Mouse (Mus musculus) liver, postnatal 0 days (tissue): ENCODE measurements around the gene Ccdc57.

Source experiments
- CTCF ChIP-seq: sonication (generic); IDR thresholded peaks from 2 replicates; pipeline ENCODE4 v1.5.1; 2016; ENCODE audit warnings: antibody characterized with exemption, low read depth
- EP300 ChIP-seq: IDR thresholded peaks from 2 replicates; pipeline ENCODE4 v1.6.1; 2016; ENCODE audit warnings: antibody characterized with exemption, low read depth, mild to moderate bottlenecking

DNA sequence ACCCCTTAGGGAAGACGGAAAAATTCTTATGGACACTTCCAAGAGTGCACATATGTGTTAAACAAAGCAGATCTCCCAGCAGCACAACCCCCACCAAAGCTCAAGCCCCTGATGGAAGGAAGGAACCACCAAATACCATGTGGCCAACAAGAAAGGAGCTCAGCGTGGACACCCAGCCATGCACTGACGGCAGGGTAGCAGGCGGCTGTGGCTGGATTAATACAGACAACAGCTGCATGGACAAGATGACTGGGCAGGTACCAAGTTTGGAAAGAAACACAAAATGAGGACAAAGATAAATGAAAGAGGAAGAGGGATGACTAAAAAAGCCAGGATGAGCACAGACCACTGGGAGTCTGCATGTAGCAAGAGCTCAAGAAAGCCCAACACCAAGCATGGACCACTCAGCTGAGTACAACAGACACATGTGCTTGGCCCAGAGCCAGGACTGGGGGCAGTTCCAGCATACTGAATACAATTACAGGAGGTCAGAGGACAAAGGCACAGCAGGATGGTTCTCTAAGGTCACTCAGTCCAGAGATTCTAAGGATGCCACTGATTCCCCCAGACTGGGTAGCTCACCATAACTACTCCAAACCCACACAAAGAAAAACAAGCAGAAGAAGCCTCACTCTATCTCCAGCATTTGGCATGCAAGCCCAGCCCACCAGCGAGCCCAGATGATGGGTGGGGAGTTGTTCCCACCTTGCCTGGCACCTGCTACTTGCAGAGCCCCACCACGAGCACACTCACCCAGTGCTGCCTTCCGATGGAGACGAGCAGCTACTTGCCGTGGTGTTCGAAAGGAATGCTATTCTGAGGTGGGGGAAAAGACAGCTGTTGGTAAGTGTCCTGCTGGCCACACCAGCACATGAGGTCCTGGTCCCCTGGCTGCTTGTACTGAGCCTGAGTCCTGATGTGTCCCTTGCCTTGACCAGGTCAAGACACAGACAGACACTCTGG, 31.8 kb upstream of the Ccdc57 start:
- TF ChIP-seq CTCF (no peak), EP300 (no peak)
